ENCODE assay signal across 28 mouse cellular contexts in the genomic region with DNA sequence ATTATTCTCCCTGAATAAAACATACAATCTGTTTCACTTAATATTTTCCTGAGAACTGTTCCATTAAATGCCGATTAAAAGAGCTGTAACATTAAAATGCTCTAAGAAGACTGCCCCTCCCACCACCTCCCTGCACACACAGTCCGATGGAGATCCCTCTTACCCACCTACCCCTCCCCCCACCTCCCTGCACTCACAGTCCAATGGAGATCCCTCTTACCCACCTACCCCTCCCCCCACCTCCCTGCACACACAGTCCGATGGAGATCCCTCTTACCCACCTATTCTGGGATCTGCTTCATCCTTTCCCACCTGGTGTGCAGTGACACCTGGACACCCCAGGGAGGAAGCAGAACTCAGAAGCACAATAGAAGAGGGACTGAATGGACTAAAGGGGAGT.
A peak's percentile ranks its signal among the peaks of the same experiment; 100 is the strongest.
DNase-seq lines count a peak whose midpoint lies in the region; ATAC-seq lines count a peak whose summit lies in the region.
"Had no signal": no experiment of that assay in that cellular context is flagged by ENCODE, and none has a peak within 500 bp of the region (broad histone marks: within the 10 kb centered on the region; RNA-seq: fewer than 3 reads in every experiment).

No protein-coding gene starts in this region.

- H3K36me3 ChIP-seq in embryonic facial prominence, embryonic 11.5 days (replicated peaks; ENCODE audit: control insufficient read depth, insufficient read depth, low read depth, low read length) = no peaks in the 10 kb centered on the region
- H3K36me3 ChIP-seq in embryonic facial prominence, embryonic 10.5 days (replicated peaks) = no peaks in the 10 kb centered on the region
- no peaks in the 10 kb centered on the region for H3K36me3 ChIP-seq in hindbrain, embryonic 11.5 days (ENCODE audit: control insufficient read depth, insufficient read depth, low read length)
- H3K36me3 ChIP-seq in hindbrain, embryonic 16.5 days (ENCODE audit: control insufficient read depth, insufficient read depth, low read length) = no peaks in the 10 kb centered on the region
- no peaks in the 10 kb centered on the region for H3K36me3 ChIP-seq in midbrain, embryonic 13.5 days
- H3K36me3 ChIP-seq in midbrain, embryonic 10.5 days = no peaks in the 10 kb centered on the region
- H3K36me3 ChIP-seq: embryonic facial prominence, embryonic 13.5 days; G1E; heart, embryonic 10.5 days; heart, embryonic 13.5 days; hindbrain, embryonic 12.5 days; hindbrain, embryonic 15.5 days; intestine, embryonic 15.5 days had no signal

- H3K4me1 ChIP-seq in embryonic facial prominence, embryonic 11.5 days (ENCODE audit: control insufficient read depth, insufficient read depth, low read length) = no peaks in the 10 kb centered on the region
- H3K4me1 ChIP-seq in embryonic facial prominence, embryonic 10.5 days = no peaks in the 10 kb centered on the region
- no peaks in the 10 kb centered on the region for H3K4me1 ChIP-seq in hindbrain, embryonic 11.5 days (replicated peaks; ENCODE audit: control insufficient read depth, insufficient read depth, low read length)
- no peaks in the 10 kb centered on the region for H3K4me1 ChIP-seq in hindbrain, embryonic 16.5 days (ENCODE audit: control insufficient read depth, insufficient read depth, low read depth, low read length)
- no peaks in the 10 kb centered on the region for H3K4me1 ChIP-seq in midbrain, embryonic 13.5 days (replicated peaks)
- peaks cover 4% of the 10 kb centered on the region for H3K4me1 ChIP-seq in midbrain, embryonic 10.5 days
- H3K4me1 ChIP-seq: embryonic facial prominence, embryonic 13.5 days; heart, embryonic 10.5 days; heart, embryonic 13.5 days; hindbrain, embryonic 12.5 days; hindbrain, embryonic 15.5 days; intestine, embryonic 15.5 days had no signal

- H3K9me3 ChIP-seq in embryonic facial prominence, embryonic 11.5 days (replicated peaks; ENCODE audit: control insufficient read depth, low read length) = no peaks in the 10 kb centered on the region
- H3K9me3 ChIP-seq in embryonic facial prominence, embryonic 10.5 days = no peaks in the 10 kb centered on the region
- no peaks in the 10 kb centered on the region for H3K9me3 ChIP-seq in hindbrain, embryonic 11.5 days (ENCODE audit: control insufficient read depth, low read length)
- no peaks in the 10 kb centered on the region for H3K9me3 ChIP-seq in hindbrain, embryonic 16.5 days (ENCODE audit: control insufficient read depth, low read length)
- no peaks in the 10 kb centered on the region for H3K9me3 ChIP-seq in midbrain, embryonic 13.5 days
- no peaks in the 10 kb centered on the region for H3K9me3 ChIP-seq in midbrain, embryonic 10.5 days (replicated peaks)
- H3K9me3 ChIP-seq: embryonic facial prominence, embryonic 13.5 days; heart, embryonic 10.5 days; heart, embryonic 13.5 days; hindbrain, embryonic 12.5 days; hindbrain, embryonic 15.5 days; intestine, embryonic 15.5 days had no signal

- H3K9ac ChIP-seq in embryonic facial prominence, embryonic 11.5 days (replicated peaks; ENCODE audit: low read length) = no peak overlapping the region
- no peak overlapping the region for H3K9ac ChIP-seq in hindbrain, embryonic 11.5 days (ENCODE audit: low read depth, low read length)
- no peak overlapping the region for H3K9ac ChIP-seq in hindbrain, embryonic 16.5 days (ENCODE audit: low read depth, low read length)
- no peak overlapping the region for H3K9ac ChIP-seq in midbrain, embryonic 13.5 days (replicated peaks)
- H3K9ac ChIP-seq: embryonic facial prominence, embryonic 13.5 days; heart, embryonic 13.5 days; hindbrain, embryonic 12.5 days; hindbrain, embryonic 15.5 days; intestine, embryonic 15.5 days had no signal

- ATAC-seq in embryonic facial prominence, embryonic 11.5 days (replicated peaks; ENCODE audit: insufficient number of reproducible peaks, low FRiP score, low TSS enrichment, low read depth) = 0 out of 2 replicates have a peak, but pooled peaks have one; percentile 29
- peak; percentile 53; the same call in 1 of the 2 replicates for ATAC-seq in hindbrain, embryonic 11.5 days (ENCODE audit: low FRiP score)
- ATAC-seq in hindbrain, embryonic 16.5 days = no peak
- ATAC-seq in midbrain, embryonic 13.5 days = 0 out of 2 replicates have a peak, but pooled peaks have one; percentile 48
- ATAC-seq: forebrain, embryonic 14.5 days; intestine, embryonic 15.5 days; Patski had no signal

- H3K4me2 ChIP-seq in embryonic facial prominence, embryonic 11.5 days (ENCODE audit: low read depth, low read length) = no peak overlapping the region
- no peak overlapping the region for H3K4me2 ChIP-seq in hindbrain, embryonic 11.5 days (replicated peaks; ENCODE audit: low read depth, low read length)
- H3K4me2 ChIP-seq in hindbrain, embryonic 16.5 days (ENCODE audit: low read length) = no peak overlapping the region
- H3K4me2 ChIP-seq in midbrain, embryonic 13.5 days (replicated peaks) = no peak overlapping the region
- H3K4me2 ChIP-seq: embryonic facial prominence, embryonic 13.5 days; heart, embryonic 13.5 days; hindbrain, embryonic 12.5 days; hindbrain, embryonic 15.5 days; intestine, embryonic 15.5 days had no signal

- 45% methylated on average over 3 of the region's 3 CpGs for WGBS in embryonic facial prominence, embryonic 11.5 days
- WGBS in embryonic facial prominence, embryonic 10.5 days = 51% methylated on average over 3 of the region's 3 CpGs
- 42% methylated on average over 3 of the region's 3 CpGs for WGBS in hindbrain, embryonic 11.5 days
- WGBS in hindbrain, embryonic 16.5 days = 38% methylated on average over 3 of the region's 3 CpGs
- WGBS in midbrain, embryonic 13.5 days = 47% methylated on average over 3 of the region's 3 CpGs
- 52% methylated on average over 3 of the region's 3 CpGs for WGBS in midbrain, embryonic 10.5 days

- H3K4me3 ChIP-seq in embryonic facial prominence, embryonic 11.5 days (ENCODE audit: low read depth, low read length) = no peak overlapping the region
- no peak overlapping the region for H3K4me3 ChIP-seq in embryonic facial prominence, embryonic 10.5 days
- H3K4me3 ChIP-seq in hindbrain, embryonic 11.5 days (ENCODE audit: low read depth, low read length) = no peak overlapping the region
- no peak overlapping the region for H3K4me3 ChIP-seq in hindbrain, embryonic 16.5 days (ENCODE audit: low read length)
- no peak overlapping the region for H3K4me3 ChIP-seq in midbrain, embryonic 13.5 days (replicated peaks)
- no peak overlapping the region for H3K4me3 ChIP-seq in midbrain, embryonic 10.5 days
- H3K4me3 ChIP-seq: embryonic facial prominence, embryonic 13.5 days; erythroblast, embryonic 14.5 days; heart, adult 2 months; heart, embryonic 10.5 days; heart, embryonic 13.5 days; hindbrain, embryonic 12.5 days; hindbrain, embryonic 15.5 days; intestine, embryonic 15.5 days had no signal

- no peak for DNase-seq in embryonic facial prominence, embryonic 11.5 days (ENCODE audit: low spot score)
- DNase-seq in embryonic facial prominence, embryonic 10.5 days (ENCODE audit: low spot score) = no peak
- DNase-seq in hindbrain, embryonic 11.5 days (ENCODE audit: low spot score) = no peak
- no peak for DNase-seq in midbrain, embryonic 10.5 days (ENCODE audit: low spot score)
- DNase-seq: adrenal gland, postnatal 10 days; adrenal gland, postnatal 36 days; B cell, adult 2 months; cerebellum, adult 11 months; cerebellum, adult 8-10 months; gastrocnemius, postnatal 10 days; gastrocnemius, postnatal 36 days; heart, adult 2 months; heart, postnatal 14 days; heart, postnatal 4 days; kidney, adult 11 months had no signal

- no peak overlapping the region for H3K27ac ChIP-seq in embryonic facial prominence, embryonic 11.5 days (replicated peaks; ENCODE audit: low read depth, low read length)
- H3K27ac ChIP-seq in embryonic facial prominence, embryonic 10.5 days (replicated peaks) = no peak overlapping the region
- H3K27ac ChIP-seq in hindbrain, embryonic 11.5 days (ENCODE audit: low read depth, low read length) = no peak overlapping the region
- H3K27ac ChIP-seq in hindbrain, embryonic 16.5 days (ENCODE audit: low read depth, low read length) = no peak overlapping the region
- H3K27ac ChIP-seq in midbrain, embryonic 13.5 days = no peak overlapping the region
- no peak overlapping the region for H3K27ac ChIP-seq in midbrain, embryonic 10.5 days (replicated peaks)
- H3K27ac ChIP-seq: embryonic facial prominence, embryonic 13.5 days; heart, adult 2 months; heart, embryonic 10.5 days; heart, embryonic 13.5 days; hindbrain, embryonic 12.5 days; hindbrain, embryonic 15.5 days; intestine, embryonic 15.5 days had no signal

- H3K27me3 ChIP-seq in embryonic facial prominence, embryonic 11.5 days (ENCODE audit: control insufficient read depth, insufficient read depth, low read length) = no peaks in the 10 kb centered on the region
- no peaks in the 10 kb centered on the region for H3K27me3 ChIP-seq in embryonic facial prominence, embryonic 10.5 days (replicated peaks; ENCODE audit: low read depth, poor library complexity, severe bottlenecking)
- H3K27me3 ChIP-seq in hindbrain, embryonic 11.5 days (ENCODE audit: control insufficient read depth, insufficient read depth, low read length) = no peaks in the 10 kb centered on the region
- H3K27me3 ChIP-seq in hindbrain, embryonic 16.5 days (replicated peaks; ENCODE audit: control insufficient read depth, insufficient read depth, low read length) = no peaks in the 10 kb centered on the region
- H3K27me3 ChIP-seq in midbrain, embryonic 13.5 days = no peaks in the 10 kb centered on the region
- H3K27me3 ChIP-seq in midbrain, embryonic 10.5 days (ENCODE audit: low read depth, poor library complexity, severe bottlenecking) = no peaks in the 10 kb centered on the region
- H3K27me3 ChIP-seq: CH12.LX; embryonic facial prominence, embryonic 13.5 days; heart, embryonic 13.5 days; hindbrain, embryonic 12.5 days; hindbrain, embryonic 15.5 days; intestine, embryonic 15.5 days had no signal
